Mouse (Mus musculus): ENCODE data around the gene Mboat7. TPM values are rescaled to one million over a fixed set of nuclear protein-coding genes. Genes with fewer than 3 reads are reported as not detected.
"Not testable (repeated sequence)": the region's sequence is repeated elsewhere in the genome, so short reads cannot be mapped to it uniquely, and the experiment has no call there.

Gene Mboat7
- 15.9 and 21.5 TPM in 2 replicates for total RNA-seq (2014; rRNA removed)
- 49.3 and 58.3 TPM in 2 replicates for polyA plus RNA-seq (2012; rRNA removed)

GRCm38 (mm10) chr7:3692987-3693808 lies at the start of gene Mboat7:
Gene Mboat7, minus strand, starts transcription at chr7:3693523.
- peaks cover 7% of the 10 kb centered on the region; the same call in 1 of the 2 replicates for H3K4me1 ChIP-seq (ENCODE audit: control insufficient read depth, insufficient read depth, low read length)
- H3K27me3 ChIP-seq (ENCODE audit: control insufficient read depth, insufficient read depth, low read length) = no peaks in the 10 kb centered on the region
- H3K27ac ChIP-seq (replicated peaks; ENCODE audit: insufficient read depth, low read depth, low read length) = peak within 1 kb of the TSS; percentile 74
- H3K36me3 ChIP-seq (ENCODE audit: control insufficient read depth, insufficient read depth, low read length) = peaks cover 10% of the 10 kb centered on the region; the same call in 1 of the 2 replicates
- DNase-seq (ENCODE audit: extremely low read depth, low read depth, low spot score) = peak; percentile 97
- peak within 1 kb of the TSS; percentile 93 for H3K4me3 ChIP-seq (ENCODE audit: insufficient read depth, low read depth, low read length)
- peak within 1 kb of the TSS; percentile 95 for H3K9ac ChIP-seq (ENCODE audit: low read depth, low read length)
- WGBS = under 1% methylated on average over 55 of the region's 55 CpGs
- peaks cover 5% of the 10 kb centered on the region; the same call in 1 of the 2 replicates for H3K79me2 ChIP-seq (ENCODE audit: control insufficient read depth, insufficient read depth, low read length)
- no peak for TF ChIP-seq CTCF (IDR thresholded peaks at IDR 0.05; ENCODE audit: low read depth, low read length)
- peak; percentile 75; the same call in 1 of the 2 replicates for TF ChIP-seq POLR2A (IDR thresholded peaks at IDR 0.05; ENCODE audit: extremely low read depth, insufficient read depth, low read length)

GRCm38 (mm10) chr7:3732675-3733074 lies 39.4 kb upstream of the Mboat7 start:
- not testable (repeated sequence) for DNase-seq (ENCODE audit: extremely low read depth, low read depth, low spot score); H3K9ac ChIP-seq (ENCODE audit: low read depth, low read length); H3K79me2 ChIP-seq (ENCODE audit: control insufficient read depth, insufficient read depth, low read length); H3K4me1 ChIP-seq (ENCODE audit: control insufficient read depth, insufficient read depth, low read length); H3K4me3 ChIP-seq (ENCODE audit: insufficient read depth, low read depth, low read length); H3K27ac ChIP-seq (replicated peaks; ENCODE audit: insufficient read depth, low read depth, low read length); H3K36me3 ChIP-seq (ENCODE audit: control insufficient read depth, insufficient read depth, low read length); H3K27me3 ChIP-seq (ENCODE audit: control insufficient read depth, insufficient read depth, low read length)
- WGBS = no CpG with 5 or more reads among the region's 1 CpGs

GRCm38 (mm10) chr7:3725459-3725858 lies 32.1 kb upstream of the Mboat7 start:
- H3K9ac ChIP-seq (ENCODE audit: low read depth, low read length); DNase-seq (ENCODE audit: extremely low read depth, low read depth, low spot score); H3K27ac ChIP-seq (replicated peaks; ENCODE audit: insufficient read depth, low read depth, low read length); H3K27me3 ChIP-seq (ENCODE audit: control insufficient read depth, insufficient read depth, low read length); H3K36me3 ChIP-seq (ENCODE audit: control insufficient read depth, insufficient read depth, low read length); H3K4me3 ChIP-seq (ENCODE audit: insufficient read depth, low read depth, low read length); H3K4me1 ChIP-seq (ENCODE audit: control insufficient read depth, insufficient read depth, low read length); H3K79me2 ChIP-seq (ENCODE audit: control insufficient read depth, insufficient read depth, low read length): not testable (repeated sequence)

GRCm38 (mm10) chr7:3720268-3720667 lies 26.9 kb upstream of the Mboat7 start, which contains the start of gene Pirb:
Gene Pirb, minus strand, starts transcription at chr7:3720391.
- 46% methylated on average over 1 of the region's 3 CpGs for WGBS
- not testable (repeated sequence) for H3K4me1 ChIP-seq (ENCODE audit: control insufficient read depth, insufficient read depth, low read length); H3K27me3 ChIP-seq (ENCODE audit: control insufficient read depth, insufficient read depth, low read length); DNase-seq (ENCODE audit: extremely low read depth, low read depth, low spot score); H3K36me3 ChIP-seq (ENCODE audit: control insufficient read depth, insufficient read depth, low read length); H3K79me2 ChIP-seq (ENCODE audit: control insufficient read depth, insufficient read depth, low read length); H3K9ac ChIP-seq (ENCODE audit: low read depth, low read length); H3K4me3 ChIP-seq (ENCODE audit: insufficient read depth, low read depth, low read length); H3K27ac ChIP-seq (replicated peaks; ENCODE audit: insufficient read depth, low read depth, low read length)

GRCm38 (mm10) chr7:3715249-3715648 lies 21.9 kb upstream of the Mboat7 start:
- H3K79me2 ChIP-seq (ENCODE audit: control insufficient read depth, insufficient read depth, low read length) = no peaks in the 10 kb centered on the region
- TF ChIP-seq CTCF (IDR thresholded peaks at IDR 0.05; ENCODE audit: low read depth, low read length) = no peak
- no peak for TF ChIP-seq POLR2A (IDR thresholded peaks at IDR 0.05; ENCODE audit: extremely low read depth, insufficient read depth, low read length)
- H3K4me1 ChIP-seq (ENCODE audit: control insufficient read depth, insufficient read depth, low read length) = no peaks in the 10 kb centered on the region
- no peaks in the 10 kb centered on the region for H3K27me3 ChIP-seq (ENCODE audit: control insufficient read depth, insufficient read depth, low read length)
- H3K27ac ChIP-seq (replicated peaks; ENCODE audit: insufficient read depth, low read depth, low read length) = no peak overlapping the region
- WGBS = 39% methylated on average over 1 of the region's 1 CpGs
- H3K4me3 ChIP-seq (ENCODE audit: insufficient read depth, low read depth, low read length) = no peak overlapping the region
- no peak overlapping the region for H3K9ac ChIP-seq (ENCODE audit: low read depth, low read length)
- DNase-seq (ENCODE audit: extremely low read depth, low read depth, low spot score) = no peak
- no peaks in the 10 kb centered on the region for H3K36me3 ChIP-seq (ENCODE audit: control insufficient read depth, insufficient read depth, low read length)

- 32% methylated on average over 5 of the region's 5 CpGs for WGBS
- H3K4me1 ChIP-seq (ENCODE audit: control insufficient read depth, insufficient read depth, low read length) = no peaks in the 10 kb centered on the region
- H3K27ac ChIP-seq (replicated peaks; ENCODE audit: insufficient read depth, low read depth, low read length) = no peak overlapping the region
- no peak for TF ChIP-seq CTCF (IDR thresholded peaks at IDR 0.05; ENCODE audit: low read depth, low read length)
- no peak for TF ChIP-seq POLR2A (IDR thresholded peaks at IDR 0.05; ENCODE audit: extremely low read depth, insufficient read depth, low read length)
- no peak for DNase-seq (ENCODE audit: extremely low read depth, low read depth, low spot score)
- no peak overlapping the region for H3K9ac ChIP-seq (ENCODE audit: low read depth, low read length)
- H3K4me3 ChIP-seq (ENCODE audit: insufficient read depth, low read depth, low read length) = no peak overlapping the region
- H3K36me3 ChIP-seq (ENCODE audit: control insufficient read depth, insufficient read depth, low read length) = peaks cover 3% of the 10 kb centered on the region; the same call in 1 of the 2 replicates
- no peaks in the 10 kb centered on the region for H3K79me2 ChIP-seq (ENCODE audit: control insufficient read depth, insufficient read depth, low read length)
- H3K27me3 ChIP-seq (ENCODE audit: control insufficient read depth, insufficient read depth, low read length) = no peaks in the 10 kb centered on the region
Measured at GRCm38 (mm10) chr7:3712264-3712942, 19.1 kb upstream of the Mboat7 start.
